Mouse (Mus musculus): ENCODE results near the gene Zfp354a.
"Not testable (repeated sequence)": the region's sequence is repeated elsewhere in the genome, so short reads cannot be mapped to it uniquely, and the experiment has no call there.

DNA sequence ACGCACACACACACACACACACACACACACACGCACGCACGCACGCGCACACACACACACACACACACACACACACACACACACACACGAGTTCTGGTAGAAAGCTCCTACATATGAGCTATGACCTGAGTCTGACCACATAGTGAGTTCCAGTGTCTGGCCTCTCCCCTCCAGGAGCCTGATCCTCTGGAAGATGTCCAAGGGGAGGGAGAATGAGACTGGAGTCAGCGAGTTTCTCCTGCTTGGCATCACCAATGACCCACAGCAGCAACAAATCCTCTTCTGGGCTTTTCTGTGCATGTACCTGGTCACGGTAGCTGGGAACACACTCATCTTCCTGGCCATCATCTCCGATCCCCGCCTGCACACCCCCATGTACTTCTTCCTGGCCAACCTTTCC lies 32.2 kb upstream of the Zfp354a start:
- not testable (repeated sequence) for TF ChIP-seq CTCF, EP300 (IDR thresholded peaks at IDR 0.05; ENCODE audit: low read depth)
